Mouse (Mus musculus) C2C12 (cell line): ENCODE measurements around the gene Tspan14.

ENCODE experiments used
- CEBPB ChIP-seq: IDR thresholded peaks from one replicate; pipeline ENCODE4 v1.6.1; 2011; ENCODE audit warnings: low read depth, mild to moderate bottlenecking, control low read depth, moderate library complexity
- CTCF ChIP-seq: IDR thresholded peaks from one replicate; pipeline ENCODE4 v1.5.1; 2011; ENCODE audit not compliant: control insufficient read depth, insufficient read depth, insufficient read length
- FOSL1 ChIP-seq: IDR thresholded peaks from one replicate; pipeline ENCODE4 v1.8.0; 2011; ENCODE audit warnings: mild to moderate bottlenecking, low read length; ENCODE audit not compliant: poor library complexity, insufficient read depth, severe bottlenecking
- MAX ChIP-seq: IDR thresholded peaks from one replicate; pipeline ENCODE4 v1.6.1; 2011; ENCODE audit warnings: mild to moderate bottlenecking, control low read depth
- MYOD1 ChIP-seq: IDR thresholded peaks from one replicate; pipeline ENCODE4 v1.6.1; 2011; ENCODE audit warnings: low read depth; ENCODE audit not compliant: control insufficient read depth, insufficient read length
- MYOG ChIP-seq: IDR thresholded peaks from one replicate; pipeline ENCODE4 v1.6.1; 2011; ENCODE audit not compliant: control insufficient read depth, insufficient read length; ENCODE audit errors: extremely low read depth

DNA sequence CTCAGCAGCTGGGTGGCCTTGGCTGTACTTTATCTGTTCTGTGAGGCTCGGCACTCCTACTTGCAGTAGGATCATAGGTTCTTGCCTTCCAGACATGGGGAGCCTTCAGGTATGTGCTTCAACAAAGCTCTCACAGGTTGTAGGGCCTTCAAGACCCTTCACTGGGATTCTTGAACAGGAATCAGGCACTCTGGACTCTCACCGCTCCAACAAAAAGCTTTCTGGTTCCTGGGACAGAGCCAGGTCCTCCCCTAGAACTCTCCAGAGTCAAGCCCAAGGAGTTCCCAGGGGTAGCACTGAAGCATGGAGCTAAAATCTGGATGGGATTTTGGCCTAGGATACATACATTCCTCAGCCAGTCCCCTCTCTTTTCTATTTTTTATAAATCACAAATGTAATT is 77.4 kb downstream of the Tspan14 start:
- TF ChIP-seq FOSL1 (no peak), CTCF (no peak), MAX (no peak), CEBPB (no peak), MYOG (no peak), MYOD1 (no peak)
